17 mouse cellular contexts compared by ENCODE assay signal in genomic region chr16:36707702-36708423, GRCm38 (mm10). TPM values are rescaled to one million over a fixed set of nuclear protein-coding genes. Genes with fewer than 3 reads are reported as not detected.
DNase-seq lines count a peak whose midpoint lies in the region; ATAC-seq lines count a peak whose summit lies in the region.
"Had no signal": no experiment of that assay in that cellular context is flagged by ENCODE, and none has a peak within 500 bp of the region (broad histone marks: within the 10 kb centered on the region; RNA-seq: fewer than 3 reads in every experiment).

No protein-coding gene starts in this region.

- peak; percentile 95 for DNase-seq in ZHBTc4 (ENCODE audit: low read depth, low spot score)
- DNase-seq in hindbrain, embryonic 11.5 days (ENCODE audit: low spot score): no peak
- DNase-seq in ovary, postnatal 36 days (ENCODE audit: low spot score): no peak
- no peak for DNase-seq in midbrain, embryonic 14.5 days
- DNase-seq: cerebellum, adult 9-11 months; layer of hippocampus, adult 9-11 months had no signal

- no peaks in the 10 kb centered on the region for H3K36me3 ChIP-seq in megakaryocyte, embryonic 14.5 days (replicated peaks; ENCODE audit: low read length)
- H3K36me3 ChIP-seq in kidney, embryonic 15.5 days: no peaks in the 10 kb centered on the region
- no peaks in the 10 kb centered on the region for H3K36me3 ChIP-seq in stomach, embryonic 15.5 days
- no peaks in the 10 kb centered on the region for H3K36me3 ChIP-seq in hindbrain, embryonic 11.5 days (ENCODE audit: control insufficient read depth, insufficient read depth, low read length)
- H3K36me3 ChIP-seq in midbrain, embryonic 14.5 days (ENCODE audit: control insufficient read depth, insufficient read depth, low read length): no peaks in the 10 kb centered on the region
- H3K36me3 ChIP-seq: embryonic facial prominence, embryonic 13.5 days; forebrain, embryonic 12.5 days; heart, embryonic 10.5 days; hindbrain, embryonic 12.5 days; limb, embryonic 12.5 days; midbrain, embryonic 15.5 days; neural tube, embryonic 12.5 days had no signal

- H3K27ac ChIP-seq in kidney, embryonic 15.5 days: 0 out of 2 replicates have a peak overlapping the region, but pooled peaks have one; percentile 37
- no peak overlapping the region for H3K27ac ChIP-seq in stomach, embryonic 15.5 days
- H3K27ac ChIP-seq in hindbrain, embryonic 11.5 days (ENCODE audit: low read depth, low read length): no peak overlapping the region
- no peak overlapping the region for H3K27ac ChIP-seq in midbrain, embryonic 14.5 days (replicated peaks; ENCODE audit: low read depth, low read length)
- H3K27ac ChIP-seq: embryonic facial prominence, embryonic 13.5 days; forebrain, embryonic 12.5 days; heart, embryonic 10.5 days; hindbrain, embryonic 12.5 days; limb, embryonic 12.5 days; midbrain, embryonic 15.5 days; neural tube, embryonic 12.5 days had no signal

- H3K9me3 ChIP-seq in megakaryocyte, embryonic 14.5 days: peaks cover 11% of the 10 kb centered on the region
- H3K9me3 ChIP-seq in kidney, embryonic 15.5 days (replicated peaks): no peaks in the 10 kb centered on the region
- no peaks in the 10 kb centered on the region for H3K9me3 ChIP-seq in stomach, embryonic 15.5 days
- H3K9me3 ChIP-seq in hindbrain, embryonic 11.5 days (ENCODE audit: control insufficient read depth, low read length): no peaks in the 10 kb centered on the region
- no peaks in the 10 kb centered on the region for H3K9me3 ChIP-seq in midbrain, embryonic 14.5 days (ENCODE audit: control insufficient read depth, low read length)
- H3K9me3 ChIP-seq: embryonic facial prominence, embryonic 13.5 days; forebrain, embryonic 12.5 days; heart, embryonic 10.5 days; hindbrain, embryonic 12.5 days; limb, embryonic 12.5 days; midbrain, embryonic 15.5 days; neural tube, embryonic 12.5 days had no signal

- H3K4me1 ChIP-seq in megakaryocyte, embryonic 14.5 days: no peaks in the 10 kb centered on the region
- H3K4me1 ChIP-seq in kidney, embryonic 15.5 days: no peaks in the 10 kb centered on the region
- no peaks in the 10 kb centered on the region for H3K4me1 ChIP-seq in stomach, embryonic 15.5 days
- H3K4me1 ChIP-seq in hindbrain, embryonic 11.5 days (replicated peaks; ENCODE audit: control insufficient read depth, insufficient read depth, low read length): no peaks in the 10 kb centered on the region
- H3K4me1 ChIP-seq in midbrain, embryonic 14.5 days (ENCODE audit: control insufficient read depth, insufficient read depth, low read length): no peaks in the 10 kb centered on the region
- H3K4me1 ChIP-seq: embryonic facial prominence, embryonic 13.5 days; forebrain, embryonic 12.5 days; heart, embryonic 10.5 days; hindbrain, embryonic 12.5 days; limb, embryonic 12.5 days; midbrain, embryonic 15.5 days; neural tube, embryonic 12.5 days had no signal

- H3K4me2 ChIP-seq in kidney, embryonic 15.5 days: no peak overlapping the region
- H3K4me2 ChIP-seq in stomach, embryonic 15.5 days: no peak overlapping the region
- no peak overlapping the region for H3K4me2 ChIP-seq in hindbrain, embryonic 11.5 days (replicated peaks; ENCODE audit: low read depth, low read length)
- no peak overlapping the region for H3K4me2 ChIP-seq in midbrain, embryonic 14.5 days (ENCODE audit: low read length)
- H3K4me2 ChIP-seq: embryonic facial prominence, embryonic 13.5 days; forebrain, embryonic 12.5 days; hindbrain, embryonic 12.5 days; limb, embryonic 12.5 days; midbrain, embryonic 15.5 days; neural tube, embryonic 12.5 days had no signal

- peak overlapping the region; percentile 35 for H3K4me3 ChIP-seq in megakaryocyte, embryonic 14.5 days (replicated peaks)
- H3K4me3 ChIP-seq in kidney, embryonic 15.5 days (replicated peaks): no peak overlapping the region
- no peak overlapping the region for H3K4me3 ChIP-seq in stomach, embryonic 15.5 days (replicated peaks)
- no peak overlapping the region for H3K4me3 ChIP-seq in hindbrain, embryonic 11.5 days (ENCODE audit: low read depth, low read length)
- no peak overlapping the region for H3K4me3 ChIP-seq in midbrain, embryonic 14.5 days (replicated peaks; ENCODE audit: low read depth, low read length)
- H3K4me3 ChIP-seq: embryonic facial prominence, embryonic 13.5 days; forebrain, embryonic 12.5 days; heart, embryonic 10.5 days; hindbrain, embryonic 12.5 days; limb, embryonic 12.5 days; midbrain, embryonic 15.5 days; neural tube, embryonic 12.5 days had no signal

- 67% methylated on average over 5 of the region's 6 CpGs for WGBS in kidney, embryonic 15.5 days
- 59% methylated on average over 6 of the region's 6 CpGs for WGBS in stomach, embryonic 15.5 days
- 79% methylated on average over 6 of the region's 6 CpGs for WGBS in hindbrain, embryonic 11.5 days
- WGBS in midbrain, embryonic 14.5 days: 62% methylated on average over 6 of the region's 6 CpGs

- ATAC-seq in megakaryocyte, adult 5-6 weeks (ENCODE audit: poor library complexity, severe bottlenecking): no peak
- ATAC-seq in kidney, embryonic 15.5 days (replicated peaks; ENCODE audit: low FRiP score): peak; percentile 36
- 0 out of 2 replicates have a peak, but pooled peaks have one; percentile 48 for ATAC-seq in stomach, embryonic 15.5 days (ENCODE audit: insufficient read depth, low FRiP score, low read depth)
- ATAC-seq in hindbrain, embryonic 11.5 days (ENCODE audit: low FRiP score): no peak
- ATAC-seq in midbrain, embryonic 14.5 days (ENCODE audit: low FRiP score, low TSS enrichment): no peak
- ATAC-seq: midbrain, embryonic 15.5 days had no signal

- H3K27me3 ChIP-seq in megakaryocyte, embryonic 14.5 days (replicated peaks): peaks cover 8% of the 10 kb centered on the region
- no peaks in the 10 kb centered on the region for H3K27me3 ChIP-seq in kidney, embryonic 15.5 days
- no peaks in the 10 kb centered on the region for H3K27me3 ChIP-seq in stomach, embryonic 15.5 days (replicated peaks)
- no peaks in the 10 kb centered on the region for H3K27me3 ChIP-seq in hindbrain, embryonic 11.5 days (ENCODE audit: control insufficient read depth, insufficient read depth, low read length)
- no peaks in the 10 kb centered on the region for H3K27me3 ChIP-seq in midbrain, embryonic 14.5 days (ENCODE audit: control insufficient read depth, insufficient read depth, low read length)
- H3K27me3 ChIP-seq: embryonic facial prominence, embryonic 13.5 days; forebrain, embryonic 12.5 days; hindbrain, embryonic 12.5 days; limb, embryonic 12.5 days; midbrain, embryonic 15.5 days; neural tube, embryonic 12.5 days had no signal

- H3K9ac ChIP-seq in kidney, embryonic 15.5 days: no peak overlapping the region
- no peak overlapping the region for H3K9ac ChIP-seq in stomach, embryonic 15.5 days
- H3K9ac ChIP-seq in hindbrain, embryonic 11.5 days (ENCODE audit: low read depth, low read length): no peak overlapping the region
- H3K9ac ChIP-seq in midbrain, embryonic 14.5 days (replicated peaks; ENCODE audit: low read length): no peak overlapping the region
- H3K9ac ChIP-seq: embryonic facial prominence, embryonic 13.5 days; forebrain, embryonic 12.5 days; hindbrain, embryonic 12.5 days; limb, embryonic 12.5 days; midbrain, embryonic 15.5 days; neural tube, embryonic 12.5 days had no signal

RNA-seq across cellular contexts. Expression of gene Ildr1, which starts 14.1 kb away (rescaled TPM):
- not detected in 2 replicates for polyA plus RNA-seq in megakaryocyte, embryonic 14.5 days (2012; ENCODE audit: insufficient read depth, low replicate concordance)
- total RNA-seq in megakaryocyte, adult 5-6 weeks (2015): 0.32 TPM in 1 of 2 replicates, not detected in the other
- total RNA-seq in megakaryocyte, adult 5-6 weeks (2017): 0.08 and 0.26 TPM in 2 replicates
- polyA plus RNA-seq in kidney, embryonic 15.5 days (2015; fragmentation: Nextera tagmentation; extraction: Ambion mirVana): 4.8 and 6.8 TPM in 2 replicates
- polyA plus RNA-seq in stomach, embryonic 15.5 days (2015; fragmentation: Nextera tagmentation; extraction: Ambion mirVana): 7.5 and 7.8 TPM in 2 replicates
- polyA plus RNA-seq in hindbrain, embryonic 11.5 days (2014; fragmentation: Nextera tagmentation; extraction: Ambion mirVana): 0.26 and 0.57 TPM in 2 replicates
- polyA plus RNA-seq in midbrain, embryonic 14.5 days (2014; fragmentation: Nextera tagmentation; extraction: Ambion mirVana): 0.16 and 0.26 TPM in 2 replicates
- polyA plus RNA-seq: neural tube, embryonic 12.5 days had no signal

RNA-seq across cellular contexts. Expression of gene Cd86, which starts 42.0 kb away (rescaled TPM):
- polyA plus RNA-seq in megakaryocyte, embryonic 14.5 days (2012; ENCODE audit: insufficient read depth, low replicate concordance): 1.5 TPM in 1 of 2 replicates, not detected in the other
- 31.9 and 32.8 TPM in 2 replicates for total RNA-seq in megakaryocyte, adult 5-6 weeks (2015)
- total RNA-seq in megakaryocyte, adult 5-6 weeks (2017): 28.1 and 39.5 TPM in 2 replicates
- polyA plus RNA-seq in kidney, embryonic 15.5 days (2015; fragmentation: Nextera tagmentation; extraction: Ambion mirVana): 1.3 and 1.4 TPM in 2 replicates
- 2.5 and 3.0 TPM in 2 replicates for polyA plus RNA-seq in stomach, embryonic 15.5 days (2015; fragmentation: Nextera tagmentation; extraction: Ambion mirVana)
- 1.4 and 1.7 TPM in 2 replicates for polyA plus RNA-seq in hindbrain, embryonic 11.5 days (2014; fragmentation: Nextera tagmentation; extraction: Ambion mirVana)
- 0.47 and 2.0 TPM in 2 replicates for polyA plus RNA-seq in midbrain, embryonic 14.5 days (2014; fragmentation: Nextera tagmentation; extraction: Ambion mirVana)

Comparison
In these comparisons a context has a peak if more than half of its experiments do, and no peak if none do; other contexts are left out.
1. ATAC-seq: peak in kidney, embryonic 15.5 days (single experiment) and stomach, embryonic 15.5 days (single experiment); none in megakaryocyte, adult 5-6 weeks (single experiment), hindbrain, embryonic 11.5 days (single experiment) and midbrain, embryonic 14.5 days (single experiment).